Mouse (Mus musculus) neural tube, postnatal 0 days (tissue): Measurements from ENCODE around the gene Gm27021. TPM values are rescaled to one million over a fixed set of nuclear protein-coding genes. Genes with fewer than 3 reads are reported as not detected.

Source experiments
- polyA plus RNA-seq: library from polyadenylated mRNA; unstranded; fragments of >200 nt; fragmentation: Nextera tagmentation; extraction: Ambion mirVana; gene quantifications from 2 replicates; pipeline ENCODE4 v1.2.1, GENCODE M21; 2015

Gene Gm27021
- 9.4 and 9.7 TPM in 2 replicates for polyA plus RNA-seq

GRCm38 (mm10) chr8:120667561-120668373, at the start of gene Gm27021, which contains the start of gene Cox4i1:
Gene Gm27021 (minus strand): TSS chr8:120668079.
Gene Cox4i1 (plus strand): TSS chr8:120668222.

GRCm38 (mm10) chr8:120668374-120668905, 561 bp upstream of the Gm27021 start, which contains the start of gene Emc8:
Gene Emc8 (minus strand): TSS chr8:120668573.

GRCm38 (mm10) chr8:120647532-120647931, 20.3 kb downstream of the Gm27021 start, which contains the start of gene 1190005I06Rik:
Gene 1190005I06Rik (minus strand): TSS chr8:120647632.

GRCm38 (mm10) chr8:120588908-120589771, 78.7 kb downstream of the Gm27021 start, which contains the start of gene Gins2:
Gene Gins2 (minus strand): TSS chr8:120589304.

Other genes with a start within 250 kb of the Gm27021 start
- gene Gins2, start 78.8 kb downstream of the Gm27021 start, polyA plus RNA-seq, result 12.8 and 13.9 TPM in 2 replicates
- gene 1190005I06Rik, start 20.4 kb downstream of the Gm27021 start, polyA plus RNA-seq, result 25.4 and 25.9 TPM in 2 replicates
- gene Cox4i1, start 143 bp upstream of the Gm27021 start, polyA plus RNA-seq, result 1,722 and 1,800 TPM in 2 replicates
- gene Emc8, start 494 bp upstream of the Gm27021 start, polyA plus RNA-seq, result 112 and 114 TPM in 2 replicates
- gene Irf8, start 68.3 kb upstream of the Gm27021 start, polyA plus RNA-seq, result 6.3 and 7.0 TPM in 2 replicates